Mouse (Mus musculus): ENCODE measurements around the gene Cyp2c23.
A peak's percentile ranks its signal among the peaks of the same experiment; 100 is the strongest.

DNA sequence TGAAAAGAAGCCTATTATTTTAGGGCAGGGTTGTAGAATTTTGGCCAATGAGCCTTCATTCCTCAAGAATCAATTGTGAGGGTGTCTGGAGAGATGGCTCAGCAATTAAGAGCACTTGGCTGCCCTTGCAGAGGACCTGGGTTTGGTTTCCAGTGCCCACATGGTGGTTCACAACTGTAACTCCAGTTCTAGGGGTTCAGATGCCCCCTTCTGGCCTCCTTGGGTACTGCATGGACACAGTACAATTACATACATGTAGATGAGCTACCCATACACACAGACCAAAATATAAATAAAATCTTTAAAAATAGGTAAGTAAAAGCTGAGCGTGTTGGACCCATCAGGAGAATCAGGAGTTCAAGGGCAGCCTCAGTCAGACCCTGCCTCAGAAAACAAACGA lies 67.8 kb downstream of the Cyp2c23 start:
- TF ChIP-seq CTCF (IDR thresholded peaks at IDR 0.05; ENCODE audit: borderline replicate concordance, extremely low read depth, insufficient read depth, insufficient read length) (peak; percentile 42; the same call in 1 of the 2 replicates), POLR2A (IDR thresholded peaks at IDR 0.05; ENCODE audit: borderline replicate concordance, extremely low read depth, insufficient read depth, insufficient read length, poor library complexity, severe bottlenecking) (no peak)
